Mouse (Mus musculus) brain, adult 10 weeks (tissue): ENCODE data around the gene Galnt10. TPM values are rescaled to one million over a fixed set of nuclear protein-coding genes. Genes with fewer than 3 reads are reported as not detected.

ENCODE experiments used
- polyA plus RNA-seq: library from polyadenylated mRNA; stranded (reverse); fragments of 350-450 nt; fragmentation: Illumina TruSeq; extraction: RNeasy Lipid Tissue Mini Kit (QIAGEN cat#74804); gene quantifications from one replicate; pipeline ENCODE4 v1.2.3, GENCODE M21; 2015; ENCODE audit warnings: low read depth, low replicate concordance

The Galnt10 gene
- polyA plus RNA-seq: 7.6 TPM

DNA sequence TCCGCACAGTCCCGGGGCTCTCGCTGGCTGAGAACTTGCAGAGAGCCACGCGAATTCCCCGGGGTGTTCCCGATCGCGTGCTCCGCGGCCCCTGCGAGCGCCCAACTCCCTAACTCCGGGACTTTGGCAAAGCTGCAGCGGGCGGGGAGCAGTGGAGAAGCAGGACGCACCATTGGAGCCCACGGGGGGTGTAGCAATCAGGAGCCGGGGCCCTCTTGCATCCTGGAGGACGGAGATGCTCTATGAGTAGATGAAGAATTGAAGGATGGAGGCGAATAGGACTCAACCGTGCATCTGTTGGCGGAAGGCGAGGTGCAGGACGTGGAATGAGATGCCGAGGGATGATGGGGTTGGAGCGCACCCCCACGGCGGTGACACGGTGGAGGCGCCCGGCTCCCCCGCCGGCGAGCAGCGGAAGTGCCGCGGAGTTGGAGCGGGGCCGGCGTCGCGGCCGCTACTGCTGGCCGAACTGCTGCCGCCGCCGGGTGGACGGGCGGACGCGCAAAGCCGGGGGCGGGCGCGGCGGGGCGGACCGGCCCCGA is at the start of gene Galnt10:
Gene Galnt10, plus strand, starts transcription at position 425 of the 542 bp plus-strand sequence.

DNA sequence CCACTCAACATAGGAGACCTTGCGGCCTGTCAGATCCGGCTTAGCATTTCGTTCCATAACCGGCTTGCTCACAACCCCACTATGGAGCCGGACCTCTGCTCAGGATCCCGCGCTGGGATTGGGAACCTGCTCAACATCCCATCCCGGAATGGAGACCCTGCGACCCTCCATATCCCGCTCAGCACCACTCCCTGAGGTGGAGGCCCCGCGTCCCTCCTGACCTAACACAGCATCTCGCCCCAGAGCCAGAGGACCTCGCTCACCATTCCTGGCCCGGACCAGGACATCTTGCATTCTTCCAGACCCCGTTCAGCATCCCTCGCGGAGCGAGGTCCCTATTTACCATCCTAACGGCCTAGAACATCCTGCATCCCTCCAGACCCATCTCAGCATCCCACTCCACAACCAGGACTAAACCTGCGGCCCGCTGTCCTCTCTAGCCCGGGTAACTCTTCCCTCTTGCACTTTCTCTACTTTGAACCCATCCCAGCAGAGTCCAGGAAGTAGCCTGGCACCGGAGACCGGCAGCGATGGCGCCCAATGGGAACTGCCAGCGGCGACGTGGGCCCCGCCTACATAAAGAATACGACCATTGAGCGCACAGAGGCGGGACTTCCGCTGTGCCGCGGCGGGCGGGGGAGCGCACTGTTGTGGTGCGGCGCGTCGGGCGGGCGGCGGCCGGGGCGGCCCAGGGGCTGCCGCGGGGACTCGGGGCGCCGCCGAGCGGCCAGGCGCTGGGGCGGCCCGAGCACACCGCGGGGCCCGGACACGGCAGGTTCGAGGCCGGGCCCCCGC is 155.9 kb downstream of the Galnt10 start, which contains the start of gene Sap30l:
Gene Sap30l, plus strand, starts transcription at position 667 of the 795 bp plus-strand sequence.

GRCm38 (mm10) chr11:57832552-57833201 is 187.4 kb downstream of the Galnt10 start, which contains the start of gene Hand1:
Hand1 (minus strand) TSS chr11:57832818.

Other genes with a start within 250 kb of the Galnt10 start
- 40.6 TPM for gene Fam114a2, start 126.8 kb upstream of the Galnt10 start, polyA plus RNA-seq
- 17.0 TPM for gene Mfap3, start 126.8 kb upstream of the Galnt10 start, polyA plus RNA-seq
- gene Sap30l, start 156.2 kb downstream of the Galnt10 start, polyA plus RNA-seq: 27.9 TPM
- not detected for gene Hand1, start 187.4 kb downstream of the Galnt10 start, polyA plus RNA-seq